Mouse (Mus musculus): ENCODE results near the gene Tcta. TPM values are rescaled to one million over a fixed set of nuclear protein-coding genes. Genes with fewer than 3 reads are reported as not detected.
"Not testable (repeated sequence)": the region's sequence is repeated elsewhere in the genome, so short reads cannot be mapped to it uniquely, and the experiment has no call there.

Tcta gene
- total RNA-seq, 2 experiments from 2014 or later = 24.7 to 26.9 TPM

DNA sequence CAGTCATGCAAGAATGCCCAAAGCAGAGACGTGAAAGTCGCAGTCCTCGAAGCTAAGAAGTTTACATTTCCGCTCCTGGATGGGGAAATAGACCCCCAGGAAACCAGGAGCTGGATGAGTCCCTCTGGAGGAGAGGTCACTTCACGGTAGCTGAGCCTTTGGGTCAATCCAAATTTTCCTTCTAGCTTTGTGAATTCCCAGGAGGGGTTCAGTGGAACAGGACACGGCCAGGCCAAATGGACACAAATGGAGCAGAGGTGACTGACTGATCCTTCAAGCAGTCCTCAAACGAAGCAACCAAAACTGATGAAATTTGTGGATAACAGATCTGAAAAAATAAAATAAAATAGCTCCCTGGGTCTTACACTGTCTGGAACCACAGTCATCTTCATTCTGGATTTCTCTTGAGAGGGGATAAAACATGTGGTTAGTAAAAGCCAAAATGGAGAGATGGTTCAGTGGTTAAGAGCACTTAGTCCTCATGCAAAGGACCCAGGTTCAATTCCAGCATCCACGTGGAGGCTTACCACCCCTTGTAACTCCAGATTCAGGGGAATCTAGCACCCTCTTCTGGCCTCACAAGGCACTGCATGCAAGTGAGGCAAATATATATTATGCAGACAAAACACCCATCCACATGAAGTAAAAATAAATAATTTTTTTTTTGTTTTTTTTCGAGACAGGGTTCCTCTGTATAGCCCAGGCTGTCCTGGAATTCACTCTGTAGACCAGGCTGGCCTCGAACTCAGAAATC lies 27.1 kb downstream of the Tcta start:
- intact Hi-C loops (cut with DNase I; ENCODE audit: low total_unique reads) = no loop called here
- DNase-seq = peak; percentile 31

DNA sequence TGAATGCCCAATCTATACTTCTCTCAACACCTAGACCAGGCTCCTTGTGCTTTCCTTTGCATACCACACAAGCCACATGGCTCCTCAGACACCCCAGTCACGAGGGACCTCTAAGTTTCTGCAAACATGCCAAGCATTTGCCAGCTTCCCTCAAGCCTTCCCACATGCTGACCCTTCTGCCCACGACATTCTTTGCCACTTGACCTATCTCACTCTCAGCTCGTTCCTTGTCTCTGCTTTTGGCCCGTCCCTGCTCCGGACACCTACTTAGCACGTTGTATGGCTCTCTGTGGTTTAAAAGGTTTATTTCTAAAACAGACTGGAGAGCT lies 30.7 kb downstream of the Tcta start:
- intact Hi-C loops (cut with DNase I; ENCODE audit: low total_unique reads) = no loop called here
- no peak for DNase-seq

DNA sequence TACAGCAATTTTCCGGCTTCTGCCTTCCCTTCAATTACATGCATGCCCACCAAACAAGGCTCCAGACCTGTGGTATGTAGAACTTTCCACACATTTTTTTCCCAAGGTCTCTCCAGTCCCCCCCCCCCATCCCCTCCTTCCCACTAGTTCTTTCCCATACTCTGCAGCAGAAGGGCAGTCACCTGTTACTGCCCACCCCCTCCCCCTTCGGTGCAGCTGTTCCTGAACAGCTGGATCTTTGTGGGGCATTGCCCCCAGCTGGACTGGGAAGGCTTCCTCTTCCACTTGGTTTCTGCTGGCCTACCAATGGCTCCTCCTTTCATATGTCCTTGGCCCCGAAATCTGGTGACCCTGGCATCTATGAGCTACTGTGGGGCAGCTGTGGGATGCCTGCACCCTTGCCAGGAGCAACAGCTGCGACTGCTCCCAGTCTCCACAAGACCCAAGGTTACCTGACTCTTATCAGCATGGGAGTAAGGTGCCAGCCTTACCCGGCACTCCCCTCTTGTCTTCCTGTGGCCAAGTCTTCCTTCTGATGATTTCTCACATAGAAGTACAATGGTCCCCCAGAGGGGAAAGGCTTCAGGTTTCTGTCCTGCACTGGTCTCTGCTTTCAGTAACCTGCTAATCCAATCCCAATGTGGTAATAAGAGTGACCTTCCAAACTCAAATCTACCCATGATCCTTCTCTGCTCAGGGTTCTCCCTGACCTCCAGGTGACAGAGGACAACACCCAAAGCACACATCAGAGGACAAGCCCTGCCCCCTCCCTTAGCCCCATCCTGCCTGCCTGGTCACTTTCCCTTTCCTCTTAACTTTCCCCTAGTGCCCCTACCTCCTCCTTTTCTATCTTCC lies 31.3 kb downstream of the Tcta start:
- peak; percentile 67 for DNase-seq
- intact Hi-C loops (cut with DNase I; ENCODE audit: low total_unique reads) = no loop called here

DNA sequence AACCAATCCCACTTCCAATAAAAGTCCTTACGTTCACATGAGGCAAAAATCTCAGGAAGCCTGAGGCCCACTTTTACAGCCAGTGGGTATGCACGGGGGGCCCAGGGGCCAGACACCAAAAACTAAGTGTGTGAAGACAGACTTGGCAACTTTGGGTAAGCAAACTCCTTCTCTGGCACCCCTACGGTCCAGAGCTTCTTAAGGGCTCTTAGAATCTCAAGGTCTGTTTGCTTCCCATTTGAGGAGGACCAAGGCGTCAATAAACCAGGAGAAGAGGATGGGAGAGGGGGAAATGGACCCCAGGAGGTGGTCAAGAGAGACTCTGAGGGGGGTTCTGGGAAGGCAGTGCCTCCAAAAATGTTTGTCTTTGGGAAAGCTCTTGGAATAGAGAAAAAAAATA lies 32.5 kb downstream of the Tcta start:
- DNase-seq = no peak
- intact Hi-C loops (cut with DNase I; ENCODE audit: low total_unique reads) = no loop called here

DNA sequence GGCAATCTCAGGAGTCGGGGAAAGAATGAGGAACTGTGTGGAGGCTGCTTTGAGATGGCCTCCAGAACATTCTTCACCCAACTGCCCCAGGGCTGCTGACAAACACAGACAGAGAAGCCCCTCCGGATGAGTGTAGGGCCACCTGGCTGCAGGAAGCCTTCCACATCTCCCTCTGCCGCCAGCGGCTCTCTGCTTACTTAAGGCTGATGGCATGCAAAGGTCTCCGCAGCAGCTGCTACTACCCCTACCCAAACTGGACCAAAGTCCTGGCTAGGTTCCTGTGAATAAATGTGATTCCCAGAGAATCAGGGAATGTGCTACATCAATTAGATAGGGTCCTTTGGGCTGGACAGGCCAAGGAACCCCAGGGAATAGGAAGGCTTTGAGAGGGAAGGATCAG lies 33.3 kb downstream of the Tcta start:
- intact Hi-C loops (cut with DNase I; ENCODE audit: low total_unique reads) = no loop called here
- peak; percentile 30 for DNase-seq

DNA sequence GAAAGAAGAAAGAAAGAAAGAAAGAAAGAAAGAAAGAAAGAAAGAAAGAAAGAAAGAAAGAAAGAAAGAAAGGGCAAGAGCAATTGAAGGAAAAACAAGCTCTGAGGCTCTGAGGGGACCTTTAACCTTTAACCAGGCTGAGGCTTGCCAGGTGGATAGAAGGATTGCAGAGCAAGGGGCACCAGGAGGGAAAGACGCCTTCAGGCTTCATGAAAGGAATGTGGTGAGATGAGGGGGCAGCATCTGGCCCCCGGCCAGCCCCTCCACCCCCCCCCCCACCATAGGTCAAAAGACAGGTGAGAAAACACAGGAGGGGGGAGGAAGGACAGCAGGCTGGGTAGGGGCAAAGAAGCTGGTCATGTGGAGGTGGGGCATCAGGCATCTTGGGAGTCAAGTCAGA lies 34.0 kb downstream of the Tcta start:
- intact Hi-C loops (cut with DNase I; ENCODE audit: low total_unique reads) = no loop called here
- no peak for DNase-seq

DNA sequence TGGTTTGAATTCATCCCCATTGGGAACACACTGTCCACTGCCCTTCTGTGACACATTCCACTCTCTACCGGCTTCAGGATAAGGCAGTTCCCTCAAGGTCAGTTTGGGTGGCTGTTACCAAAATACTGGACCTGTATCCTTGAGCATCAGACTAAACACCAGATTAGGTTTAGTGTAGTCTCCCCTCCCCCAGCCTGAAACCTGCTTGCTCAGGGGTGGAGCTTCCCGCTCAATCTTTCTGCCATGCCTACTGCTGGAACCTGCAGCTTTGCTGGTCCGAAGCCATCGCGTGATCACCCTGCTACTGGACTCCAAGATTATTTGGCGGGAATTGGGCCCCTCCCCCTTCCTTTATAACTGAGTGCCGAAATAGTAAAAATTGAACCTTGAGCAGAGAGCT lies 37.3 kb downstream of the Tcta start:
- DNase-seq; intact Hi-C loops (cut with DNase I; ENCODE audit: low total_unique reads): not testable (repeated sequence)

DNA sequence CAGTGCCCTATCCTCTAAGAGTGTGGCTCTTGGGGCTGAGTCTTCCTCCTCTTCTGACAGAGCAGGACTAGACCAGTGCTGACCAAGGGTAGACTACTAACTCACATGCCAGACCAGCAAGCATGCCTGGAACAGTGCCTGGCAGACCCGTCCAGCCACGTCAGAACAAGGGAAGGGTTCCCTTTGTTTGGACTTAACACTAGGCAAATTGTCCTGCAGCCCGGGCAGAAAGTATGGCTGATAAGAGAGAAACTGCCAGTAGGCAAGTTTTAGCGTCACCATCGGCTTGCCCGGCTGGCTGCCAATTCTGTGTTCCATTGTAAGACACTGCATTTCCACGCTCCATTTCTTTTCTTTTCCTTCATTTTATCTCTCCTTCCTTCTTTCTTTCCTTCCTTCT lies 38.3 kb downstream of the Tcta start:
- intact Hi-C loops (cut with DNase I; ENCODE audit: low total_unique reads) = no loop called here
- DNase-seq = peak; percentile 38

DNA sequence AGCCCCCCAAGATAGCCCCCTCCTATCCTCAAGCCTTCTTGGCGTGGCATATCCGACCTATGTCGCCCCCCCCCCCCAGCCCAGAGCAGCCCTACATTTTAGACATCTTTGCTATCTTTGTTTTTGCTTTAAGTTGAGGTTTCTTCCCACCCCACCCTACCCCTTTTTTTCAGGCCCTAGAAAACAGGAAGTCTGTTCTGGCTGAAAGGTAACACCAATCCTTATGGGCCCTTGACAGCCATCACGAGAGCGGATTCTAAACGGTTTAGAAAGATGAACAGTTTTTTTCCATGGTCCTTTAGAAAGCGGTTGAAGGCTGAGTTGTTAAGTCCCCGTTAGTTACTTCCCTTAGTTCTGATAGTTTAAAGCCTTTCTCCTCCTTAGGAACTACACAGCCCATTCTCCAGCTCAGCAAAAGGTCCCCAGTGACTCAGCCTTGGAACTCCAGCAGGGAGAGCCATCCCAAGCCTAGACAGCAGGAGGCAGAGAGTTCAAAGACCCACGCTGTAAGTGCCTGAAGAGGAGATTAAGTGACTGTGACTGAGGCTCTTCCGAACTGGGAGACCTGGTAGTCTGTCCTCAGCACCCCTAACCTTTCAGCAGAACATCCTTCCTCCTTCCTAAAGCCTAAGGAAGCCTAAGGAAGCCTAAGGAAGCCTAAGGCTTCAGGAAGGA lies 39.6 kb downstream of the Tcta start:
- no peak for DNase-seq
- intact Hi-C loops (cut with DNase I; ENCODE audit: low total_unique reads) = no loop called here

DNA sequence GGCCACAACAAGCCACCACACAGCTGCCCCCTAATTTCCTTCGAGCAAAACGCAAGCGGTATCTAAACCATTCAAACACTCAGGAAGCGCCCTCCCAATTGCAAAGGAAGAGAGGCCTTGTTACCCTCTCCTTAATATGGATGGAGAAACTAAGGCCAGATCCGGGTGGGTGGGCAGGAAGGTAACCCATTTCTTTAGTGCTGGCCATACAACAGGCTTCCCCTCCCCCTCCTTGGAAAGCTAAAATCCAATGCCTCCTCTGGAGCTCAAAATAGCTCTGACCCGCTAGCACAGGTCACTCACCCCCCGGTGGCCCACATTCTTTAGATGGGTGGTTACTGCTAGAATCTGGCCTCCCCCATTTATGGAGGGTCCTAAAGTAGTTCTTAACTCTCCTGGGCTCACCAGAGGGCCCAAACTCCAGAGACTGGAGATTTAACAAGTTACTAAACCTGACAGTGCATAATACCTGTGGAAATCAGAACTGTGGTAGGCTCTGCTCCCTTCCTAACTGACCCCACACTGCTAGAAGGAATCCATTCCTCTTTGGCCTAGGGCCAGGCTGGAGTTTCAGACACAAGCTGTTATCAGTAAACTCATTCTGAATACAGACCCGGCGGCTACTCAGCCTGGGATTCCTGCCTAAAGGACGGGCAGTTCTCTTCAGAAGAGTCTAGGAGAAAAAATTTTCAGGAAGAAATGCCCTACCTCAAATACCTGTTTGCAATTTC lies 41.6 kb downstream of the Tcta start:
- intact Hi-C loops (cut with DNase I; ENCODE audit: low total_unique reads) = no loop called here
- DNase-seq = peak; percentile 50

DNA sequence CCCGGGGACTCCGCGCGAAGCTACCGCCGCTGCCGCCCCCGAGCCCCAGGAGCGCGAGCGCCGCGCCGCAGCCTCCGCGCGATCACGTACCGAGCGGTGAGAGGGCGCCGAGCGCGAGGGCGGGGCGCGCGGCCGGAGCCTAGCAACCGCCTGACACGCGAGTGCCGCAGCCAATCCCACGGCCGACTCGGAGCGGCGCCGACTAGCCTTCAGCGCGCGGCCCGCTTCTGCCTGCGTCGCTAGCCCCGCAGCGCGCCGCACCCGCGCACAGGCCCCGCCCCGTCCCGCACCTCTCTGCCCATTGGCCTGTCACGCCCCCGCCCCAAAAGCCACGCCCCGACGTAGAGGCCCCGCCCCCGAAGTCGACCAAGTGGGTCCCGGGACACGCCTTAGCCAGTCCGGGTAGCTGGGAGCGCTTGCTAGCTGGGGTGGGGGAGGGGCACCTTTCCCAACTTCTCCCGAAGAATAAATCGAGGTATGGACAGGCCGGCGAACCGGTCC lies 42.2 kb downstream of the Tcta start, which contains the start of gene Dag1:
TSS of gene Dag1 (minus strand) at position 269 of the 501 bp plus-strand sequence.
- intact Hi-C loops (cut with DNase I; ENCODE audit: low total_unique reads) = no loop called here
- DNase-seq = peak; percentile 100

DNA sequence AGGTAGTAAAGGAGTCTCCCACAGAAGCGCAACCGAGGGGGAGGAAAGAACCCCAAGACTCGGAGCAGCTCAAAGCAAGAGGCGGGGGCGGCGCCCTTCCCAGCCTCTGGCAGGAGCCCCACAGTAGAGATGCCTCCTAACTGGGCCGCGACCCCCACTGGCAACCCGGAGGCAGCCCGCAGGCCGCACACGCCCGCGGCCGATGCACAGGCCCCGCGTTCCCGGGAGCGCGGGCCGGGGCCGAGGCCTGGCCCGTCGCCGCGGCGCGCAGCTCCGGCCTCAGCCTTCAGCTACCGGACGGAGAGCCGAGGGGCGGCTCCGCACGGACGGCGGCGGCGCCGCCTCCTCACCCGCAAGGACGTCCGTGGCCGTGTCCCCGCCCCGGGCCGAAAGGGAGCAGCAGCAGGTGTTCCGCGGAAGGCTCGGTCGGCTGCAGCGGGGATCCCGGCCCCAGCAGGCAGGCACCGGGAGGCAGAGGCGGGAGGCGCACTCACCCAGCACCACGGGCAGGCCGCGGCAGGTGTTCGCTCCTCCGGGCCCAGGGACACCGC lies 42.8 kb downstream of the Tcta start:
- intact Hi-C loops (cut with DNase I; ENCODE audit: low total_unique reads) = no loop called here
- DNase-seq = no peak

DNA sequence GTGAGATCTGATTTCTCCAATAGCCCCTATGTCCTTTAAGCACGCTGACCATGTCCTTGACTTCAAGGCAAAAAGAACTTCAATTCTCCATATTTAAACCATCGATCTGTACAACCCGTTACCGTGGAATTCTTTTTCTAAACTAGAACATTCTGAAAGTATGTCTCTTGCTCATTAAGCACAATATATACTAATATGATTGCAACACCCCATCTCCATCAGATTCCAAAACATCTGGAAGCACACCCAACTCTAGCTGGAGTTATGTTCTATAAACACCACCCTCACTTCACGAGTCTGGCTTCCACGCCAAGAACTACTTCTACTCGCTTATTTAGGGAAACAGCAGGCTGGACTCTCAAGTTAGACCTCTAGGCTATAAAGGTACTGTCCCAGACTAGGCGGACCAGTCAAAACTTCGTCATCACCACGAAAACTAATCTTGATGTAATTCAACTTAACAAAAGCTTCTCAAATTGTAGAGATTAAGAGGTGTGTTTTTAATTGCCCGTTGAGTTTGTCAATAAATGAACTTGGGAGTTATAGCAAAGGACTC lies 43.4 kb downstream of the Tcta start:
- intact Hi-C loops (cut with DNase I; ENCODE audit: low total_unique reads) = no loop called here
- no peak for DNase-seq

DNA sequence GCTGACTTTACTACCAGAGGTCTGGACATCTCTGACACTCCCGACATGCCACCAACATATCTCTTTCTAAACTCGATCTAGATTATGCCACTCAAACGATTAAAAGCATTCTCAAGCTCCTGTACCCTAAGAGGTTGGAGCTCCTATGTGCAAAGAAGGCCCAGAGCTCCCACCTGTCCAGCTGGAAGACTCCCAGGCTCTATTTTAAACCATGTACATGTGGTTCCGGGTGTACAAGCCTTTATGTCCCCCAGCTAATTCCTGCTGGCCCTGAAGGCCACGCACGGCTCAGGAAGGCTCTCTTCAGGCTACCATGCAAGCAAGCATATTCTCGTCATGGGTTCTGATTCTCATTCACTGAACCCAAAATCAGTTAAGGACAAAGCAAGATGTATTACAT lies 44.1 kb downstream of the Tcta start:
- intact Hi-C loops (cut with DNase I; ENCODE audit: low total_unique reads) = no loop called here
- DNase-seq = no peak

DNA sequence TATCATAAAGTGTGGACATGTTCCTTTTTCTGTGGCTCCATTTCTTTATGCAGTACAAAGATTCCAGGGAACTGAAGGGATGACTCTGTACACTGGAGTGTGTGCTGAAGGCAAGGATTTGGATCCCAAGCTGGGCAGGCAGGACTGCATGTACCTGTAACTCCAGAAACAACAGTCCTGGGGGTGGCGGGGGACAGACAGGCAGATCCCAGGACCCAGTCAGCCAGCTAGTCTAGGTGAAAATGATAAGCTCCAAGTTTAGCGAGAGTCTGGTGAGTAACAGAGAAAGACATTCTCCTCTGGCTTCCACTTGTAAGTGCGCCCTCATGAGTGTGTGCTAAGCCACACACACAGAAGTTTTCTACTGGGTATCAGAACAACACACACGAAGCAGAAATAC lies 45.4 kb downstream of the Tcta start:
- no peak for DNase-seq
- intact Hi-C loops (cut with DNase I; ENCODE audit: low total_unique reads) = no loop called here
